Mouse (Mus musculus) right cerebral cortex, postnatal 14 days (tissue): ENCODE data around the gene Aanat.

Experiments used
- DNase-seq: peaks from one replicate; pipeline ENCODE4 v3.0.0; 2022

Aanat gene

DNA sequence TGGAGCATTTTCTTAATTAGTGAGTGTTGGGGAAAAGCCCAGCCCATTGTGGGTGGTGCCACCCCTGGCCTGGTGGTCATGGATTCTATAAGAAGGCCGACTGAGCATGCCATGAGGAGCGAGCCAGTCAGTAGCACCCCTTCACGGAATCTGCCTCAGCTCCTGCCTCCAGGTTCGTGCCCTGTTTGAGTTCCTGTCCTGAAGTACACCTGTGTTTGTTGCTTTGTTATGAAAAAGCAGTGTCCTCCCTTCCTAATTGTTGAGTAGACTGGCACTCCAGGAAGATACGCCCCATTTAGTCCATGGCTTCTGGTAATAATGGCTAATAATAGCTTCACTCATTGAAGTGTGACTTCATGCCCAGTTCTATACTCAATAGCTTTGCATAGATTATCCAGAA lies at the start of gene Aanat:
Aanat (plus strand) TSS at position 123 of the 400 bp plus-strand sequence.
- DNase-seq, result no peak

DNA sequence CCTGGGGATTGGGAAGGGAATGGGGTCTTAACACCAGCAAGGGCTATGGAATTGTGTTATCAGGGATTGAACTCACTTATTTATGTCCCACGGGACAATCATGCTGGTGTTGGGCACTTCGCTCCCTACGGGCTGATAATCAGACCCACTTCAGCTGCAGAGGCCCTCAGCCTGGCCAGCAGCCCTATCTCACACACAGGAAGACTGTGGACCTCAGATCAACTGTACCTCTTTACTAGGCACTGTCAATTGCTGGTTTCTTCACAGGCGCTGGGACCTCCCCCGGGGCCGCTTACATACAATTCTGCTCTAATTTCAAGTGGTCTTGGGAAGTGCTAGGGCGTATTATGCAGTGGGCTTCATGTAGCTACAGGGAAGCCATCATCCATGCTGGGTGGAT lies 49.5 kb upstream of the Aanat start:
- no peak for DNase-seq

DNA sequence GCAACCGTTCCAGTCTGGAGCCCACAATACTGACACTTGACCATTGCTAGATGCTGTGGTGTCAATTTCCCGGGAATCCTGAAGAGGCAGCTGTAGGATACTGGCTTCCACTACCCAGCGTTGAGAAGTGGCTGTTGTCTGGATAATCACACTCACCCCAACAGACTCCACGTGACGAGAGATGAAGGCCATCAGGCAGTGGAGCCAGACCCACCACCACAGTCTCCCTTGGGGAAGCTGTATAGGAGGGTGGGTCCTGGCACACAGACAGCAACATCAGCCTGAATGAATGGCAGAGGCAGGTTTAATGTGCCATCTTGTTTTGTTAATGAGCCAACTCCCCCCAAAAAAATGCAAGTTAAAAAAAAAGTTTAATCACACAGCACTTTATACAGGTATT lies 48.8 kb upstream of the Aanat start:
- DNase-seq, result no peak

DNA sequence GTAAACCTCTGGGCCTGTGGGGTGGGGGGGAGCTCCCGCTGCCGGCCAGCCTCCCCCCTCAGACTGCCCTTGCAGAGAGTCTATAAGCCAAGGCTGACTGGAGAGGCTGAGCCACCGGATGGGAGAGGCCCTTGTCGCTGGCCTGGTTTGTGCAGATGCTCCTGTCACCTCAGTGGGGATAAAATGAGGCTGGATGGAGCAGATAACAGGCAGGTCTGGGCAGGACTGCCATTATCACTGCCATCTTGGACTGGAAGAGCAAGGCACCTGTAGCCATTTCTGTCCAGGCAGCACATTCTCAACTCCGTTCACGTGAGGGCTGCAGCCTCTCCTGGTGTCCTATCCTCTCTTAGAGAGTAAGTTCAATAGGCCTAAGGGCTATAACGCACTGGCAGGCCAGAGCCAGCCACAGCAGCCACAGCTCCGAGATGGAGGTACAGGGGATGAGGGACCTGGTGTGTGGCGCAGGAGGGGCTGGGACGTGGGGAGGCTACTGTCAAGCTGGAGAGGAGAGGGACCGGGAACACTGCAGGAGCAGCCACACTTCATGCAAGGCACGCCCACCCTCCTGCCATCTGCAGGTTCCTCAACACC lies 48.0 kb upstream of the Aanat start:
- DNase-seq, result no peak

DNA sequence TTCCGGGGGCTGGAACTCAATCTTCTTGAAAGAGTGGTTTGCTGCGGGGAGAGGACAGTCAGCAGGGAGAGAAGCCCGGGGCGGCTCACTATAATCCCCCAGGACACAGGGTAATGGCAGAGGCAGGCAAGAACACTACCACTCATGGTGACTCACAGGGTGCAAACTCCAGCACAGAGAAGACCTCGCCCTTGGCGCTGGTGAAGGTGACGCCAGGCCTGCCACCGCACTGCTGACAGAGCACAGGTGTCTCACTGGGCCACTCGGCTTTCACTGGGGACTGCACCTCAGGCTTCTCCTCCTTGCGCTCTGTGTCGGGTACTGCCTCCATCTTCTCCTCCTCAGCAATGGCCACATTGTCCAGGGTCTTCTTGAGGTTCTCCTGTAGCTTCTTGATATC lies 45.0 kb upstream of the Aanat start:
- no peak for DNase-seq

DNA sequence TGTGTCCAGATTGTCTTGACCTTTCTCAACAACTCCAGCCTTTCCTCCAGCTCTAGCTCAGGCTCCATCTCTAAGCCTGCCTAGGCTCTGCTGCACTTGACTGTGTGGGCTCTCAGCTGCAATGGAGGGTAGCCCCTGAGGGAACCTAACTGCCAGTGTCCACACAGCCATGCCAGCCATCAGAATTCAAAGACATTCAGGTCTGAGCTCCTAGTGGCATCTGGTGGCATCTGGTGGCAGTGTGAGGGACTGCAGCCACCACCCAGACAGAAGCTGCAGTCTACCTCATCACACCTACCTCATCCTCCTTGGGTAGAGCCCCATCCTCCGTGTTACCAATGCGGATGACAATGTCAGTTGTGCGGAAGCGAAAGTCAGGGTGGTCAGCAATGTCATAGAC lies 43.1 kb upstream of the Aanat start:
- peak; percentile 61 for DNase-seq

DNA sequence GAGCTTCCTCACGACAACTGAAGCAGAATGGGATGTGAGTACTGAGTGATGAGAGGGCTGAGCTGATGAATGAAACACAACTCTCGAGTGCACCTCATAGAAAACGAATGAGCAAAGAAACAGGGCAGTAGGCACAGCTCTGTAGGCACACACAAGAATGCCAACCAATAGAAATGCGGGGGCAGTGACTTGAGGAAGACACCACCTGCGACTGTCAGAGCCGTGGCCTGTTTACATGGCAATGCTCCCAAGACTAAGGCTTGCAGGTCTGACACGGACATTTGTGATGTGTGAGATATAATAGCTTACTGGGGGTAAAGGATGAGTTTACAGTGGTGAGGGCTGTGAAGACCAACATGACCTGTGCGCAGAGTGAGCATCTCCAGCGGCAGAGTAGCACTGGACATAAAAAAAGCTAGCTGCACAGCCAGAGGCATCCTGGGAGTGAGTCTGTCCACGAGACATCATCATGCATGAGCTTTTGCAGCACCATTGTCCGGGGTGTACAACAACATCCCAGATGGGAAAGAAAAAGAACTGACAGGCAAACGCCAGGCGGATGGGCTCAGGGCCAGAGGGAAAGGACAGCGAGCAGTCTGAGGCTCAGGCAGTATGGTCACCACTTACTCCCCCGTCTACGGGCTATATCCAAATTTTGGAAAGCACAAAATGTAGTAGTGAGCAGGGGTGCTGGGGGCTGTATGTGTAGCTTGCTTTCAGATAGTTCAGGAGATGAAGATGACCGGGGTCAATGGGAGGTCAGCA lies 38.8 kb upstream of the Aanat start:
- no peak for DNase-seq

DNA sequence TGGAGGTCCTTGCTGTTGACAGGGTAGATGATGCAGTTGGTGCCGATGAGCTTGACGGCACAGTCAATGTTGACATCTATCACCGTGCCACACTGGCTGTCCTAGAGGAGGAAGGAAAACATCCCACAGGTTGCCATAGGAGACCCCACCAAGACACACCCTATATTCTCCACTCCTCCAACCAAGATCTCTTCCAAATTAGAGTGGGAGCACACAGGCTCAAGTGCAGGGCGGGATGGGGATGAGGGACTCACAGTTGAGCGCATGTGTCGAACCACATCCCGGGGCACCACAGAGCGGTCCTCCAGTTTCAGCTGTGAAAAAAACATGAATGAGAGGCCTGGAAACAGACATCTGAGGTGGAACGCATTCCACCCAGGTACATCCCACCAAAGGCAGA lies 37.5 kb upstream of the Aanat start:
- DNase-seq, result no peak

DNA sequence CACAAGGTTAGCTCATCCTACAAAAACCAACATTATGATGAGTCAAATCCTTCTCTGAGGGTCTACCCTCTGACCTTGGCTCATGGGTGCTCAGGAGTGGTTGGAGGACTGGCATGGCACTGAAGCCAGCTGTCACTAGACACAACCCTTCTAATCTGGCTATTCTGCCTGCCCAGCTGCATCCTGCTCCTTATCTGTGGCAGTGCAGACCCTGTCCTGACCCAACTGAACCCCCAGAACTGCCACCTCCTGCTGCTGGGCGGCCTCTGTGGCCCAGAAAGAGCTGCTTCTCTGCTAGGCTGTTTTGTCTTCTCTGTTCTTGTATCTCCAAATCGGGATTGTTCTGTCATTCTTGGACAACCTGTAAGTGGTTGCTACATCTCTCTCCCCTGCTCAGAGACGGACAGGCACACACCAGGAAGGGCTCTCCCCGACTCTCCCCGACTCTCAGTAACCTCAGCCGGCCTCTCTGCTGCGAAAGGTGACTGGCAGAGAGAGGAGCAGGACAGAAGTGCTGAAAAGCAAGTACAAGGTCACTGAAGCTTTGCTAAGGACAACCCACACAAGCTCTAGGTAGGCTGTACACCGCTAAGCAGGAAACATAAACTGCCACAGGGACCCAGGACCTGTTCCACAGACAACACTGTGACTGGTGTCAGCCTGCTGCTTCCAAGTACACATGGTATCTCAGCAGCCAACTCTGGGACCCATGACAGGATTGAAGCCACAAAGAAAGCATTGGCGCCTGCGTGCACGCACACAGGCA lies 36.8 kb upstream of the Aanat start:
- DNase-seq, result no peak

DNA sequence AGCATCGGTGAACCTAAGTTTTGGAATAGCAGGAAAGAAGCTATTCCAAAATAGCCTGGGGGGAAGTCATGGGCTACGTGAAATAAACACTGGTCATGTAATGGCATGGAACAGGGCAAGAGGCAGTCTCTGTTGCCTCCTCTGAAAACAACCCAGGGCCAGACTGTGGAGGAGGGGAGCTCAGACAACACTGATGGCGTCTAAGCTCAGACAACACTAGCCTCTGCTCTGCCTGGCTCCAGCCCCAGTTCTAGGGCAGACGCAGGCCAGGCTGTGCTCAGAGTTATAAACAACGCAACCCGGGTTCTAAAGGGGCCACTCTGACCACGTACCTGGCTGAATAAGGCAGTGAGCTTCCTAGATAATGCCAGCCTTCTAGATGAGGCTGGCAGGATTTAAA lies 35.5 kb upstream of the Aanat start:
- no peak for DNase-seq

DNA sequence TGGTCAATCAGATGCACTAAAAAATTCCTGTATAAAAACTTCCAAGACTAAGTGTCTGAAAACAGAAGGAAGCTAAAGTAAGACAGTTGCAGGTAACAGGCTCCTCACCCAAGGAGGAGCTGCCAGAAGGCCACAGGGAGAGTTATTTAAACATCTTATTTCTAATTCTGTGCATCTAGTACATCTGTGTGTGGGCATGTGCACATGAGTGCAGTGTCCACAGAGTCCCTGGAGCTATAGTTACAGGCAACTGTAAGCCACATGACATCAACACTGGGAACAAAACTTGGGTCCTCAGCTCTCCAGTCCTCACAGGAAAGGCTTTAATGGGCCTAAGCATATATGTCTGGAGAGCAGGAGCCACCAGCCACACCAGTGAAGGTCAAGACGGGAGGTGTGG lies 34.0 kb upstream of the Aanat start:
- DNase-seq, result no peak

DNA sequence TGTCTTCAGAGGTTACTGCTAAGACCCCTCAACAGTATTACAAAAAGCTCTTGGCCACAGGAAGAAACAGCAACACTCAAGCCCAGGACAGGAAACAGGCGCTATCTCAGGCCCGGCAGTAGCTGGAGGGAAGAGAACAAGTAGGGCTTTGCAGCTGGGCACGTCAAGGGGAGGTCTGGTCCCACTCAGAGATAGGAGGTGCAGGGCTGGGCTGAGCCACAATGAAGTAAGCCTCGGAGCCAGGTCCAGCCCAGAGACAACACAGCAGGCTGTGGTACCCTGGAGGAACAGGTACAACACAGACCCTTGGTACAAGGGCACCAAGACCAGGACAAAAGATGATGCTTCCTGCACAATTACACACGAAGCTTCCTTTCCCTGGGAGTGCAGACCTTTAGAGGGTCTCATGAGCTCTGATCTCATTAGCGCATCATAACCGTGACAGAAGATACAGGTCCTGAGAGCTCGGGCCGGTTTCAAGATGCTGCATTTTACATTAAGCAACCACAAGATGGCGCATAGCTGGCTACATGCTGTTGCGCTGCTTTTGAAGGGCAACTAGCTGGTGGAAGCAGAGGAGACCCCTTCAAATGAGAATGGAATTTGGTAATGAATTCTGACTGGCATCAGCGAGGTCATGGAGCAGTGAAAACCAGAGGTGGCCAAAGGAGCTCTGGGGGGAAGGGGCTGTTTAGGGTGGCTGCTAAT lies 31.9 kb upstream of the Aanat start:
- no peak for DNase-seq

DNA sequence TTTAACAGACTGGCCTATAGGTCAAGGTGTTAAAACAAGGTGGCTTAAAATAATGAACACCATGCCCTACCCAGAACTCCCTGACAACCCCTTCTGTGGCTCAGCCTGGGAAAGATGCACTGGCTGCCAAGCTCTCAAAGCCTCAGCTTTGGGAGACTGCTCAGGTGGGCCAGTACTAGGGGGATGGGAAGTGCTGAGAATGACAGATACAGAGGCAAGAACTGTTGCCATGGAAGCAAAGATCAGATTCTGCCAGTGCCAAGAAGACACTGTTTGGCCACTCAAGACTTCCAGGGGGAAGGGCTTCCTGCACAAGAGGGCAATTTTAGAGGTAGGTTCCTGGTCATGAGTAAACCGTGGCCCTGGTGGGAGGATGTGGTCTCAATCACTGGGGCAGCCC lies 30.7 kb upstream of the Aanat start:
- no peak for DNase-seq

DNA sequence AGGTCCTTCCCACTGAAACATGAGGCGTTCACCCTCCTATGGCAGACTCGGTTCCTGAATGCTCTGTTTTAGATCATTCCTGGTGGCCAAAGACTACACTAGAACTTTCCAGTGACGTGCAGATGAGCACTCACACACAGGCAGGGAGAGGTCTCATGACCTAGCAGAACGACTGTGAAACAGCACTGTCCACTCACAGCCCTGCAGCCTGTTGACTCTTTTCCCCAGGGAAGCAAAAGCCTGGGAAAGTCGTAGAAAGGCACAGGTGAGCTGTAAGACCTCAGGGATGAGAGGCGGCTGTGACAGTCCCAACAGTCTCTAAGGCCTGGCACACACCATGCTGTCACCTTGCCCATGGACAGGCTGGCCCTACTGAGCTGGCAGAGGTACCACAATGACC lies 29.9 kb upstream of the Aanat start:
- no peak for DNase-seq

DNA sequence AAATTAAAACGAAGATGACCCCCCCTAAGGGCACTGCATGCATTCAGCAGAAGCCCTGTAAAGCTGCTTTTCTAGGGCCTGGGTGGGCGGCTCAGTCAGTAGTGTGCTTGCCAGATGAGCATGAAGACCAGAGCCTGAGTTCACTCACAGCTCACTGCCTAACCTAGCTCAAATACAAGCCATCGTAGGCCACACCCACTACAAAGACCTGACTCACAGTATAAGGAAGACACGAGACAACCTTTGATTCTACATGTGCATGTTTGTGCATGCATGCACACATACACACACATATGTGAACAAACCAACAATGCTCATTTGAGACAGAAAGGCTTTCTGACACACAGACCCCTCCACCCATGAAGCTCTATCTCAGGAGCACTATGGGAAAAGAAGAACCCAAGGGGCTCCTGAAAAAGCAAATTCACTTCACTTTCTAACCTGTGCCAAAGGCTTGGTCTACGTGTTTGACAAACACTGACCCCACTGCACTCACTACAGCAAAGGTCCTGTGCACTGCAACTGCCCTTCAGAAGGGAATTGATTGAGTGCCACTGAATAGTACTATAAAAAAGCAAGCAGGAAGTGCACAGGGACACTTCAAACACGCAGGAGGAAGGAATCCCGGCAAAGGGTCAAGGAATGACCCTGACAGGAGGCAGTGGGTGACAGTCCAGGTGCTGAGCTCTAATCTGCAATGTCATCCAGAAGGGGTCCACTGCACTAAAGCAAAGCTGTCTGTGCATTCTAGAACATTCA lies 20.8 kb upstream of the Aanat start:
- DNase-seq, result no peak

DNA sequence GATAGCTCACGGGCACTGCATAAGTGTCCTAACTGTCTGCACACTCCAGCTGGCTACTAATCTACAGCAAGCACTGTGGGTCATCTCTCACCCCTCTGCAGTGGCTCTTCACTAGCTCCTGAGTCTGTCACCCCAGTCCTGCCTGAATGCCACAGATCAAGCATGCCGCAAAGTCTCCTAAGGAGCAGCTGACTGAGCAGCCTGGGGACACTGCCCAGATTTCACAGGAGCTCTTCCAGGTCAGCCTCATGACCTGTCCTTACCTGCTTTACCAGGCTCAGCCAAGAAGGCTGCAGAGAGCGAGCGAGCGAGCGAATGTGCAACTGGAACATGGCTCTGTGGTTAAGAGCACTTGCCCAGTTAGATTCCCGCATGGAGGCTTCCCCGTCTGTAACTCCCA lies 18.7 kb upstream of the Aanat start:
- no peak for DNase-seq

DNA sequence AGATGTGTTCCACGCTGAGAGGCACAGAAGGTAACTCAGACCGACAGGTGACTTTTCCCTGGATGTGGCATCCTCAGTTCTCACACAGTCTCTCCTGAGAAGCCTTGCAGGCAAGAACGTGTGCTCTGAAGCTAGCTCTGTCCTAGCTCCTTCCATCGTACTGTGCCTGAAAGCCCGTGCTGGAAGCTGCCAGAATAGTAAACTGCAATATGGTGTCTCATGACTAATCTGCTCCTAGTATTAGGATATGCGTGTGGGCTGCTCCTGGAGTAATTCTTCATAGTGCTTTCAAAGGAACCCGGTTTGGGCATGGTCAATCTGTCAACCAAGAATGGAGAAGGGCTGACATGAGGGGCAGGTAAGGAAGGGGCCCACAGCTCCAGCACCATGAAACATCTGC lies 15.4 kb upstream of the Aanat start:
- no peak for DNase-seq

DNA sequence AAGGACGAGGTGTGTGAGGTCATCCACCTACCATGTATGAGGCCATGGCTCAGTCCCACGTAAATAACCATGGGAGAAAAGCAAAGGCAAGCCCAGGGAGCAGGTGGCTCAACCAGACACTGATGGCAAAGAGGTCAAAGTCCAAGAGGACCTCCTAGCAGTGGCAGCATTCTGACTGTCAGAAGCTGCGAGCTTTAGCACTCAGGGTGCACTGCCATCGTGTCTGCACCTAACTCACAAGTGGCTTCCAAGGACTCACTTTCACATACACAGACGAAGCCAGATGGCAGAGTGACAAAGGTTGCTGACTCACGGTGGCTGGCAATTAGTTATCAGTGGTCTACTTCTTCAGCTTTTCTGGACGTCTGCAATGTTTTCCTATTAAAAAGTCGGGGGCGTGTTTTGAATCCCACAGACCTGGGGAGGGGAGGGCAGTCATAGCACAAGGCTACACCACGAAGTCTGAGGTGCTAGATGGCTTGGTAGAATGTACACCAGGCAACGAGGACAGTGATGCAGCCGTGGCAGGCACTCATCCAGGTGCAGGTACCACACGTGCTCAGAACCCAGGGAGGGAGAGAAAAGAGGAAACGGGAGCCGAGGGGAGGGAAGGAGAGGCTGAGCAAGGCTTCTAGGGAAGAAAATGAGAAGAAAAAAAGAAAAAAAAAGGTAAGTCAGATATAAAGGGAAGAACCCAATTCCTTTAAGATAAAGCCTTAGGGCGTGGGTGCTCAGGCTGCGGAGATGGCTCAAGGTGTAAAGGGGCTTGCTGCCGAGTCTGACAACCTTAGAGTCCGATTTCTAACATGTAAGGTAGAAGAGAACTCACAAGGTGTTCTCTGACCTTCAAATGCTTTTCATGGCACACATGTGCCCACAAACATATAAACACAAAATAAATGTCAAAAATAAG lies 14.2 kb upstream of the Aanat start:
- no peak for DNase-seq

DNA sequence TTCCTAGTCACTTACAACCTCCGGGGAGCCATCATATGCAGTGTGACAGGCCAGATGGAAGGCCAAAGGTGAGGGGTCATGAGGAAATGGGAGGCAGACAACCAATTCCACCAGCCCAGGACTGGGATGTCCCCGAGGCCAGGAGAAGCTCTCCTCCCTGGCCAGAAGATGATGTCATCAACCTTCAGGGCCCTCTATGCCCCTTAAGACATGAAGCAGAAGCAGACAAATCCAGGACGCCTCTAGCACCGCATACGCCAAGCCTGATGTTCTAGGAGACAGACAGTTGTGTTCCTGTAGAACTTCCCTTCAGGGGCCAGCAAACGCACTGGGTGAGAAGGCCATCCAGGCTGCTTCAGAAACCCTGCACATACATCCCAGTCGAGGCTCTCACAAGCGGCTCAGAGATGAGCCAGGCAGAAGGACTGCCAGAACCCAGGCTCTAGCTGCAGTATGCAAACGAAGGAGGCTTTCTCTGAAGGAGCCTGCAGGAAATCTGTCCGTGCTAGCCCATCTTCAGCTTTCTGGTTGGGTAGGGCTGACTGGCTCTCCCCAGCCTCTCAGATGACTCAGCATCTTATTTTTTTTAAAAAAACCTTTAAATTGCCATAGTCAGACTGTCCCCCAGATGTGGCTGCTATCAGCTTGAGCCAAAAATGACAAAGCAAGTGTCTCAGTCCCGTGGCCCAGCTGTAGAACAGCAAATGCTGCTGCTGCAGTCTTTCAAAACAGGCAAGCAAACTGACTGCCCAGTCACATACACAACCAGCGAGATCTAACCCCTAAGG lies 13.3 kb upstream of the Aanat start:
- no peak for DNase-seq

DNA sequence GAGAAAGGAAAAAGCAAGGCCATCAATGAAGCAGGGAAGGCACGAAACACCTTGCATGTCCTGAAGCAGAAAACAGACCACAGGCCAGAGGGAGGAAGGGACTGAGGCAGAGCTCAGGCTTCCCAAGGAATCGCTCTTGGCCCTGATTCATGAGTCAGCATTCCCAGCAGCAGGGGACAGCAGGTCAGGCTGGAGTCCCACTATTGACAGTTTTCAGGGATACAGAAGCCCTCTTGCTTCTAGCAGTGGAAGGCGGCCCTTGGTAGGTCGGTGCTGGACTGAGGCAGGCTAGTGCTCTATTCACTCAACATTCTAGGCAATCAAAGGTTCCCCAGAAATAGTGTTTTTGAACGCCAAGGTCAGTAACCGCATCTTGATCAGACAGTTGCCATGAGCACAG lies 11.7 kb upstream of the Aanat start:
- no peak for DNase-seq

DNA sequence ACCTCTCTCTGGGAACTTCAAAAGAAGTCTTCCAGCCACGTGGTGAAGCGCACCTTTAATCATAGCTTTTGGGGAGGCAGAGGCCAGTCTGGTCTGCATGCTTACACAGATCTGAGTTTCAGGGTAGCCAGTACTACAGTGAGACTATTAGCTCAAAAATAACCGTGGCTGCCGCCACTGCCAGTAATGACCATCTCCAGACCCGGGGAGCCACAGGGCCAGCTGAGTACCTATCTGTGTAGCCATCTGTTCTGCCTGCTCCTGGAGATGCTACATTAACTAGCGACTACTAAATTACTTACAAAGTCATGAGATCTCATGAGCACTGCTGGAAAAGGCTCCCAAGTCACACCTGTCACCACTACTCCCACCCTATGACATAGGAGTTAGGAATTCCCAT lies 11.2 kb upstream of the Aanat start:
- no peak for DNase-seq
